Mouse (Mus musculus): ENCODE measurements at regions not wholly inside any gene's neighbourhood (a gene's known extent, or its start where the extent isn't known, plus 50 kb on each side); places are given as distances from the start of the nearest gene placed in this dataset.

DNA sequence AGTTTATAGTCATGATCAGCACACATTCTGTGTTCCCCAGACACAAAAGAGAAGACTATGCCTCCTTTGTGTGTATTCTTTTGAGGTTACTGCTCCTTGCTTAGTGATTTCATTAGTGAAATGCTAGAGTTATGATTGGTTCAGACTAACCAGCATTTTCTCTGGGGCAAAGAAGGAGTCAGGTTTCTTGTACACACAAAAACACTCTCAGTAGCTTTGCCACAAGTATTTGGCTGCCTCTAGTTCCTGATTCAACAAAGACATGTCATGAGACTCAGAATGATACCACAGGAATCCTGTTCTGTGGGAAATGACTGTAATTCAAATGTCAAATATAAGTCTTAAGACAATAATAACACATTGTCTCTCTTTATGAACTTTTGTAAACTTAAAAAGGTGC is 86.9 kb downstream of the Alx1 start:
- no peak for ATAC-seq (replicated peaks; ENCODE audit: low FRiP score)
- Histone ChIP-seq H3K27me3 (ENCODE audit: control insufficient read depth, insufficient read depth, low read length) (no peaks in the 10 kb centered on the region), H3K4me2 (ENCODE audit: low read depth, low read length, severe bottlenecking) (no peak overlapping the region), H3K36me3 (ENCODE audit: control insufficient read depth, insufficient read depth, low read length) (no peaks in the 10 kb centered on the region), H3K9me3 (ENCODE audit: control insufficient read depth, low read length) (no peaks in the 10 kb centered on the region), H3K4me3 (ENCODE audit: low read depth, low read length) (no peak overlapping the region), H3K27ac (ENCODE audit: low read depth, low read length) (no peak overlapping the region), H3K4me1 (replicated peaks; ENCODE audit: control insufficient read depth, insufficient read depth, low read length) (no peaks in the 10 kb centered on the region), H3K9ac (ENCODE audit: low read length) (no peak overlapping the region)
- DNase-seq (ENCODE audit: low spot score) = no peak

- no peaks in the 10 kb centered on the region for H3K9me3 ChIP-seq (ENCODE audit: control insufficient read depth, low read length)
- ATAC-seq (replicated peaks; ENCODE audit: low FRiP score) (no peak), DNase-seq (ENCODE audit: low spot score) (no peak)
- no peaks in the 10 kb centered on the region for H3K27me3 ChIP-seq (ENCODE audit: control insufficient read depth, insufficient read depth, low read length)
- no peaks in the 10 kb centered on the region for H3K4me1 ChIP-seq (replicated peaks; ENCODE audit: control insufficient read depth, insufficient read depth, low read length)
- no peak overlapping the region for H3K27ac ChIP-seq (ENCODE audit: low read depth, low read length)
- H3K36me3 ChIP-seq (ENCODE audit: control insufficient read depth, insufficient read depth, low read length) = no peaks in the 10 kb centered on the region
- H3K4me2 ChIP-seq (ENCODE audit: low read depth, low read length, severe bottlenecking) = no peak overlapping the region
- H3K4me3 ChIP-seq (ENCODE audit: low read depth, low read length) = no peak overlapping the region
- no peak overlapping the region for H3K9ac ChIP-seq (ENCODE audit: low read length)
Measured at GRCm38 (mm10) chr10:102940823-102941519, 89.0 kb downstream of the Alx1 start.

GRCm38 (mm10) chr10:102931445-102931844 is 98.6 kb downstream of the Alx1 start:
- ATAC-seq (replicated peaks; ENCODE audit: low FRiP score) = no peak
- WGBS = 66% methylated on average over 3 of the region's 3 CpGs
- no peaks in the 10 kb centered on the region for H3K4me1 ChIP-seq (replicated peaks; ENCODE audit: control insufficient read depth, insufficient read depth, low read length)

GRCm38 (mm10) chr10:102928651-102929050 is 101.4 kb downstream of the Alx1 start:
- ATAC-seq (replicated peaks; ENCODE audit: low FRiP score) (no peak), DNase-seq (ENCODE audit: low spot score) (no peak)
- Histone ChIP-seq H3K9me3 (ENCODE audit: control insufficient read depth, low read length) (no peaks in the 10 kb centered on the region), H3K9ac (ENCODE audit: low read length) (no peak overlapping the region), H3K4me2 (ENCODE audit: low read depth, low read length, severe bottlenecking) (no peak overlapping the region), H3K36me3 (ENCODE audit: control insufficient read depth, insufficient read depth, low read length) (no peaks in the 10 kb centered on the region), H3K27me3 (ENCODE audit: control insufficient read depth, insufficient read depth, low read length) (no peaks in the 10 kb centered on the region), H3K27ac (ENCODE audit: low read depth, low read length) (no peak overlapping the region), H3K4me1 (replicated peaks; ENCODE audit: control insufficient read depth, insufficient read depth, low read length) (no peaks in the 10 kb centered on the region), H3K4me3 (ENCODE audit: low read depth, low read length) (no peak overlapping the region)
- WGBS = 82% methylated on average over 1 of the region's 1 CpGs

More at GRCm38 (mm10) chr10:102931445-102931844, 98.6 kb downstream of the Alx1 start:
- H3K9ac ChIP-seq (ENCODE audit: low read length) = no peak overlapping the region
- no peak overlapping the region for H3K4me2 ChIP-seq (ENCODE audit: low read depth, low read length, severe bottlenecking)
- no peak for DNase-seq (ENCODE audit: low spot score)
- H3K27me3 ChIP-seq (ENCODE audit: control insufficient read depth, insufficient read depth, low read length) = no peaks in the 10 kb centered on the region
- H3K4me3 ChIP-seq (ENCODE audit: low read depth, low read length) = no peak overlapping the region
- no peaks in the 10 kb centered on the region for H3K36me3 ChIP-seq (ENCODE audit: control insufficient read depth, insufficient read depth, low read length)
- no peak overlapping the region for H3K27ac ChIP-seq (ENCODE audit: low read depth, low read length)
- no peaks in the 10 kb centered on the region for H3K9me3 ChIP-seq (ENCODE audit: control insufficient read depth, low read length)

GRCm38 (mm10) chr10:102897368-102897767 is 132.6 kb downstream of the Alx1 start:
- 44% methylated on average over 2 of the region's 2 CpGs for WGBS

GRCm38 (mm10) chr10:102895952-102896351 is 134.1 kb downstream of the Alx1 start:
- no peaks in the 10 kb centered on the region; the same call in 1 of the 2 replicates for H3K4me1 ChIP-seq (replicated peaks; ENCODE audit: control insufficient read depth, insufficient read depth, low read length)
- no peak overlapping the region for H3K27ac ChIP-seq (ENCODE audit: low read depth, low read length)
- no peaks in the 10 kb centered on the region for H3K36me3 ChIP-seq (ENCODE audit: control insufficient read depth, insufficient read depth, low read length)
- peak; percentile 79 for ATAC-seq (replicated peaks; ENCODE audit: low FRiP score)
- no peaks in the 10 kb centered on the region for H3K9me3 ChIP-seq (ENCODE audit: control insufficient read depth, low read length)
- H3K27me3 ChIP-seq (ENCODE audit: control insufficient read depth, insufficient read depth, low read length) = no peaks in the 10 kb centered on the region
- DNase-seq (ENCODE audit: low spot score) = no peak
- no peak overlapping the region for H3K4me3 ChIP-seq (ENCODE audit: low read depth, low read length)
- H3K4me2 ChIP-seq (ENCODE audit: low read depth, low read length, severe bottlenecking) = no peak overlapping the region
- H3K9ac ChIP-seq (ENCODE audit: low read length) = no peak overlapping the region
- WGBS = 10% methylated on average over 1 of the region's 1 CpGs

More at GRCm38 (mm10) chr10:102897368-102897767, 132.6 kb downstream of the Alx1 start:
- no peak overlapping the region for H3K4me3 ChIP-seq (ENCODE audit: low read depth, low read length)
- DNase-seq (ENCODE audit: low spot score) = no peak
- H3K36me3 ChIP-seq (ENCODE audit: control insufficient read depth, insufficient read depth, low read length) = no peaks in the 10 kb centered on the region
- H3K9me3 ChIP-seq (ENCODE audit: control insufficient read depth, low read length) = no peaks in the 10 kb centered on the region
- no peak overlapping the region for H3K9ac ChIP-seq (ENCODE audit: low read length)
- no peaks in the 10 kb centered on the region; the same call in 1 of the 2 replicates for H3K4me1 ChIP-seq (replicated peaks; ENCODE audit: control insufficient read depth, insufficient read depth, low read length)
- no peak overlapping the region for H3K4me2 ChIP-seq (ENCODE audit: low read depth, low read length, severe bottlenecking)
- no peak overlapping the region for H3K27ac ChIP-seq (ENCODE audit: low read depth, low read length)
- no peaks in the 10 kb centered on the region for H3K27me3 ChIP-seq (ENCODE audit: control insufficient read depth, insufficient read depth, low read length)
- no peak for ATAC-seq (replicated peaks; ENCODE audit: low FRiP score)

- DNase-seq (ENCODE audit: low spot score) = no peak
- Histone ChIP-seq H3K4me1 (replicated peaks; ENCODE audit: control insufficient read depth, insufficient read depth, low read length) (no peaks in the 10 kb centered on the region; the same call in 1 of the 2 replicates), H3K36me3 (ENCODE audit: control insufficient read depth, insufficient read depth, low read length) (no peaks in the 10 kb centered on the region), H3K9me3 (ENCODE audit: control insufficient read depth, low read length) (no peaks in the 10 kb centered on the region), H3K4me2 (ENCODE audit: low read depth, low read length, severe bottlenecking) (no peak overlapping the region), H3K4me3 (ENCODE audit: low read depth, low read length) (no peak overlapping the region), H3K9ac (ENCODE audit: low read length) (no peak overlapping the region), H3K27me3 (ENCODE audit: control insufficient read depth, insufficient read depth, low read length) (no peaks in the 10 kb centered on the region), H3K27ac (ENCODE audit: low read depth, low read length) (no peak overlapping the region)
- WGBS = 79% methylated on average over 3 of the region's 3 CpGs
- ATAC-seq (replicated peaks; ENCODE audit: low FRiP score) = no peak
Measured at GRCm38 (mm10) chr10:102892373-102892772, 137.6 kb downstream of the Alx1 start.

- no peaks in the 10 kb centered on the region for H3K27me3 ChIP-seq (ENCODE audit: control insufficient read depth, insufficient read depth, low read length)
- H3K4me1 ChIP-seq (replicated peaks; ENCODE audit: control insufficient read depth, insufficient read depth, low read length) = no peaks in the 10 kb centered on the region
- 90% methylated on average over 3 of the region's 3 CpGs for WGBS
- no peak for ATAC-seq (replicated peaks; ENCODE audit: low FRiP score)
- no peak for DNase-seq (ENCODE audit: low spot score)
- no peaks in the 10 kb centered on the region for H3K36me3 ChIP-seq (ENCODE audit: control insufficient read depth, insufficient read depth, low read length)
- H3K27ac ChIP-seq (ENCODE audit: low read depth, low read length) = no peak overlapping the region
- H3K4me3 ChIP-seq (ENCODE audit: low read depth, low read length) = no peak overlapping the region
- H3K9me3 ChIP-seq (ENCODE audit: control insufficient read depth, low read length) = no peaks in the 10 kb centered on the region
- H3K9ac ChIP-seq (ENCODE audit: low read length) = no peak overlapping the region
- no peak overlapping the region for H3K4me2 ChIP-seq (ENCODE audit: low read depth, low read length, severe bottlenecking)
Measured at GRCm38 (mm10) chr10:102889709-102890108, 140.3 kb downstream of the Alx1 start.

- WGBS = 54% methylated on average over 6 of the region's 6 CpGs
Measured at GRCm38 (mm10) chr10:102881824-102882438, 148.1 kb downstream of the Alx1 start.

More at GRCm38 (mm10) chr10:102881824-102882438, 148.1 kb downstream of the Alx1 start:
- Histone ChIP-seq H3K36me3 (ENCODE audit: control insufficient read depth, insufficient read depth, low read length) (no peaks in the 10 kb centered on the region), H3K9ac (ENCODE audit: low read length) (no peak overlapping the region), H3K27me3 (ENCODE audit: control insufficient read depth, insufficient read depth, low read length) (no peaks in the 10 kb centered on the region), H3K9me3 (ENCODE audit: control insufficient read depth, low read length) (no peaks in the 10 kb centered on the region), H3K4me1 (replicated peaks; ENCODE audit: control insufficient read depth, insufficient read depth, low read length) (0 out of 2 replicates have a peak, but pooled peaks cover 2% of the 10 kb centered on the region), H3K27ac (ENCODE audit: low read depth, low read length) (no peak overlapping the region), H3K4me3 (ENCODE audit: low read depth, low read length) (no peak overlapping the region), H3K4me2 (ENCODE audit: low read depth, low read length, severe bottlenecking) (no peak overlapping the region)
- ATAC-seq (replicated peaks; ENCODE audit: low FRiP score) (no peak), DNase-seq (ENCODE audit: low spot score) (no peak)
